Mouse (Mus musculus) Patski (cell line): ENCODE results near the gene Acss2. TPM values are rescaled to one million over a fixed set of nuclear protein-coding genes. Genes with fewer than 3 reads are reported as not detected.

Experiments used
- ATAC-seq: fragments of 100-300 bp; one replicate; pipeline ENCODE4 v1.8.0; 2021
- CTCF ChIA-PET: fragments of 350-600 bp; sonication (Branson Sonifier 250); formaldehyde crosslinking; loops from one replicate; lab custom pipeline; 2022; ENCODE audit warnings: inconsistent platforms; lab: Charles Lee
- POLR2A ChIA-PET: fragments of 350-600 bp; sonication (Branson Sonifier 250); formaldehyde crosslinking; loops from one replicate; lab custom pipeline; 2022; ENCODE audit warnings: antibody characterized with exemption, inconsistent platforms; lab: Charles Lee
- DNase-seq: peaks from one replicate; pipeline ENCODE4 v3.0.0-alpha.2; 2011; ENCODE audit warnings: low read depth, low spot score
- H3K27me3 ChIP-seq: fragments of 371-371 bp; one replicate; pipeline ENCODE4 v1.5.1; 2021
- CTCF ChIP-seq: fragments of 100-300 bp; IDR thresholded peaks from one replicate; pipeline ENCODE4 v1.5.1; 2021
- in situ Hi-C: fragments of 300-500 bp; cut with MboI; formaldehyde crosslinking; loops from 3 replicates; pipeline ENCODE4 v1.11.1; 2018; ENCODE audit warnings: low pct_unique_long_range_greater_than_20kb, mixed read lengths
- polyA plus RNA-seq: library from polyadenylated mRNA; unstranded; gene quantifications from one replicate; pipeline ENCODE4 v1.2.3, GENCODE M21; 2021

Gene Acss2
- polyA plus RNA-seq: 12.4 TPM

DNA sequence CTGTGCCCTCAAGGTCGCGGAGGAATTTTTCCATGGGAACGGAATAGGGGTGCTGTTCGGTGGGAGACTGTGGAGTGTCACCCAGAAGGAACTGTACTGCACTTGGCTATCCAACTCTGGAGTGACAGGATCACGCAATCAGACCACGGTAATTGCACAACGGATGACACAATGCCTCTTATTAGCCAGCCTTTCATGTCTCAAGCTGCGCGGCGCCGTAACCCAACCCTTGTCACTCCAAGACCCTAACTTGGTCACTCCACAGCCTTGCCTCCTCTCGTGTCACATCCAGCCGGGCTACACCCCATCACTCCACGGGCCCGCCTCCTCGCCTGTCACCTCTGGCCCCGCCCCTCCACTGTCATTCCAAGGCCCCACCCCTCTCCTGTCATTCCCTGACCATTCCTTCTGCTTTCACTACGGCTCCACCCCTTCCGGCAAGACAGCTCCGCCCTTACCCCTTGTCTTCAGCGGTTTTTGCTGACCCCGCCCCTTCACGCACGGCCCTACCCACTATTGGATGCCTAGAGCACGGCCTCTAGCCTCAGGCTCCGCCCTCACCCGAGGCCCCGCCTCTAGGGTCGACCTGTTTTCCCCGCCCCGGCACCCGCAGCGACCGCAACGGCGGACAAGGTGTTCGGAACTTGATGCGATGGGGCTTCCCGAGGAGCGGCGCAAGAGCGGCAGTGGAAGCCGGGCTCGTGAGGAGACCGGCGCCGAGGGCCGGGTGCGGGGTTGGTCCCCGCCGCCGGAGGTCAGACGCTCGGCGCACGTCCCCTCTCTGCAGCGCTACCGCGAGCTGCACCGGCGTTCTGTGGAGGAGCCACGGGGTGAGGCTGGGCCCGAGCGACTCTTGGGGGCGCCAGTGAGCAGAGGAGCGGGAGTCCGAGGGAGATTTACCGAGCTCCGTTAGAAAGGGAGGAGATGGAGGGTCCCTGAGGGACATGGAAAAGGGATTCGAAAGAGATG lies at the start of gene Acss2, which contains the start of gene Ggt7:
Acss2 (plus strand) TSS at position 494 of the 969 bp plus-strand sequence.
Ggt7 (minus strand) TSS at position 783 of the 969 bp plus-strand sequence.
- ChIA-PET CTCF (interaction anchor here (0.9 to 3.4 kb wide), 8 partner anchors 10 to 110 kb away, joined by 3 to 40 read pairs (median 4); no protein-coding TSS in a partner anchor), POLR2A (no interaction called here)
- no peaks in the 10 kb centered on the region for H3K27me3 ChIP-seq
- peak; percentile 100 for TF ChIP-seq CTCF
- peak; percentile 90 for DNase-seq
- in situ Hi-C loops: loop anchor here (5.0 to 10.0 kb wide), 3 partner anchors 70 to 247 kb away; no protein-coding TSS in a partner anchor
- peak; percentile 94 for ATAC-seq

DNA sequence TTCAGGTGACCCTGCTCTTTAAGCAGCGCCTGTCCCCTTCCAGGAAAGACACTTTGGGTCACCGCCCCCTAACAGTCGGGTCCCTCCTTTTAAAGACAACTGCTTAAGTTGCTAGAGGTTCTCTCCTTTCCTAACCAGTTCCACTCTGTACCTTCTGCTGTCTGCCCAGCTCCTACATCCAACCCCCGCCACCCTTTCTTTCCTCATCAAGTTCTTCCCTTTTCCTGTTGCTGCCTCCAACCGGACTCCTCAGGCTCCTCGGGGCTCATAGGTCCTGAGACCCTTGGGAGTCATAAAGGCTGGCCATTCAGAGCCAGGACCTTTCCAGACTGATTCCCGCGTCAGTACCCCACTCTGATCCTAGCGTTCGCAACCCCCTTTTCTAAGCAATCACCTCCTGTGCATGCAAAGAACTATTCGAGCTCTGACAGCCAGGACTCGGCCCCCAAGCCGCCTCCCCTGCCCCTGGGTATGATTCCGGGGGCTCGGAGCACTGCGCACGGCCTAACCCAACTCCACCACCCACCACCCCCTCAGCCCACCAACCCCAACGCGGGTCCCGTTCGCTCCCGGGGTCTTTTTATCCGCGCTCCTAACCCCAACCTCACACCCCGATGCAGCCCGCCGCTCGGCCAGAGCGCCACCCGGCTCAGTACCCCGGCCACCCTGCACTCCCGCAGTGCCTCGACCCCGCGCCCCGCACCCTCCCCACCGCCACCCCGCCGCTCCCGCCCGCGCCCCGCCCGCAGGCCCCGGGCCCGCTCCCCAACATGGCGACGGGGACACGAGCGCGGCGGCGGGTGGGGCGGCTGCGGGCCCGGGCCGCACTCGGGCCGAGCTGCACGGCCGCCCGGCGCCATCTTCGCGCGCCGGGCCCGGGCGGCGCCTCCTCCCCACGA lies 44.8 kb upstream of the Acss2 start:
- POLR2A ChIA-PET: no interaction called here
- in situ Hi-C loops: no loop called here
- CTCF ChIA-PET: interaction anchor here (1.2 kb wide), 1 partner anchor 18 kb away, joined by 3 read pairs; no protein-coding TSS in a partner anchor
- no peaks in the 10 kb centered on the region for H3K27me3 ChIP-seq
- ATAC-seq: peak; percentile 53
- peak; percentile 24 for DNase-seq
- TF ChIP-seq CTCF: no peak

GRCm38 (mm10) chr2:155473570-155474088 lies 44.1 kb upstream of the Acss2 start, which contains the start of gene Ncoa6:
Ncoa6 (minus strand) TSS chr2:155473894.
- in situ Hi-C loops: no loop called here
- H3K27me3 ChIP-seq: no peaks in the 10 kb centered on the region
- ATAC-seq (peak; percentile 54), DNase-seq (peak; percentile 6)
- no peak for TF ChIP-seq CTCF
- CTCF ChIA-PET: no interaction called here
- POLR2A ChIA-PET: no interaction called here

DNA sequence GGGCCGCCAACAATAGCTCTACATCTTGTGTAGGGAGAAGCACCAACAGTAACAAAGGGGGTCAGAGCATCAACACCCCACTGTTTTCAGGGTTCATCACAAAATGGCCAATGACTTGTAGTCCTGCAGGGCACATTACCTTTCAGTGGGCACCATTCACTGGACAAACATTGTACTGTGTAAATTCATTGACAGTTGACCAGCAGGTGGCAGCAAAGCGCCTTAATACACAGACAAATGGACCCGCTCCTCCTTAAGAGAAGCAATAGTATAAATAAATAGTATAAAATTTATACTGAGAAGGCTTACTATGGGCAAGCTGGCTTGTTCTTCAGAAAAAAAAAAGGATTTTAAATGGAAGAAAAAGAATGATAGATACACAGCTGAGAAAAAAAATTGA lies 35.7 kb upstream of the Acss2 start:
- peak; percentile 71 for TF ChIP-seq CTCF
- POLR2A ChIA-PET: no interaction called here
- in situ Hi-C loops: no loop called here
- DNase-seq (peak; percentile 2), ATAC-seq (no peak)
- CTCF ChIA-PET: interaction anchor here (0.9 to 1.5 kb wide), 2 partner anchors 32 to 146 kb away, joined by 3 to 5 read pairs; no protein-coding TSS in a partner anchor
- H3K27me3 ChIP-seq: no peaks in the 10 kb centered on the region

GRCm38 (mm10) chr2:155490998-155491397 lies 26.8 kb upstream of the Acss2 start:
- in situ Hi-C loops: no loop called here
- POLR2A ChIA-PET: no interaction called here
- TF ChIP-seq CTCF: no peak
- ATAC-seq (no peak), DNase-seq (no peak)
- H3K27me3 ChIP-seq: no peaks in the 10 kb centered on the region
- CTCF ChIA-PET: no interaction called here

- H3K27me3 ChIP-seq: no peaks in the 10 kb centered on the region
- in situ Hi-C loops: no loop called here
- ChIA-PET POLR2A (interaction anchor here (0.9 kb wide), 1 partner anchor 47 kb away, joined by 3 read pairs; no protein-coding TSS in a partner anchor), CTCF (no interaction called here)
- DNase-seq (no peak), ATAC-seq (no peak)
- no peak for TF ChIP-seq CTCF
Observed at GRCm38 (mm10) chr2:155502596-155502995, 15.2 kb upstream of the Acss2 start.

GRCm38 (mm10) chr2:155504440-155505355 lies 13.1 kb upstream of the Acss2 start:
- TF ChIP-seq CTCF: no peak
- in situ Hi-C loops: no loop called here
- DNase-seq (no peak), ATAC-seq (no peak)
- ChIA-PET POLR2A (no interaction called here), CTCF (no interaction called here)
- H3K27me3 ChIP-seq: no peaks in the 10 kb centered on the region

DNA sequence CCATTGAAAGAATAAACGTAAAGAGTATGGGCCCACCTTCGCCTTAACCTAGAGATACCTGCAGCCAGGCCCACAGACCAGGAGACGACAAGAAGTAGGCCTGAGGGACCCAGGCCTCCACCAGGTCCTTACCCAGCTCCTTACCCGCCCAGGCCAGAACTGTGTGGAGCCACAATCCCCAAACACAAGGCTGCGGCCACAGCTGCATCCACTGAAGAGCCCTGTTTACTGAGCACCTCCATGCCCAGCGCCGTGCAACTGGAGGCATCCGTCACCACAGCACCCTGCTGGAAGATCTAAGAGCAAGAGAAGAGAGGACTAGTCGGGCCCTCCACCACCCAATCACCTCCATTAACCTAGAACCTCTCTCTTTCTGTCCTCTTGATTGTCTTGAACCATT lies 11.9 kb upstream of the Acss2 start:
- in situ Hi-C loops: no loop called here
- ChIA-PET POLR2A (no interaction called here), CTCF (no interaction called here)
- DNase-seq (no peak), ATAC-seq (no peak)
- H3K27me3 ChIP-seq: no peaks in the 10 kb centered on the region
- no peak for TF ChIP-seq CTCF

DNA sequence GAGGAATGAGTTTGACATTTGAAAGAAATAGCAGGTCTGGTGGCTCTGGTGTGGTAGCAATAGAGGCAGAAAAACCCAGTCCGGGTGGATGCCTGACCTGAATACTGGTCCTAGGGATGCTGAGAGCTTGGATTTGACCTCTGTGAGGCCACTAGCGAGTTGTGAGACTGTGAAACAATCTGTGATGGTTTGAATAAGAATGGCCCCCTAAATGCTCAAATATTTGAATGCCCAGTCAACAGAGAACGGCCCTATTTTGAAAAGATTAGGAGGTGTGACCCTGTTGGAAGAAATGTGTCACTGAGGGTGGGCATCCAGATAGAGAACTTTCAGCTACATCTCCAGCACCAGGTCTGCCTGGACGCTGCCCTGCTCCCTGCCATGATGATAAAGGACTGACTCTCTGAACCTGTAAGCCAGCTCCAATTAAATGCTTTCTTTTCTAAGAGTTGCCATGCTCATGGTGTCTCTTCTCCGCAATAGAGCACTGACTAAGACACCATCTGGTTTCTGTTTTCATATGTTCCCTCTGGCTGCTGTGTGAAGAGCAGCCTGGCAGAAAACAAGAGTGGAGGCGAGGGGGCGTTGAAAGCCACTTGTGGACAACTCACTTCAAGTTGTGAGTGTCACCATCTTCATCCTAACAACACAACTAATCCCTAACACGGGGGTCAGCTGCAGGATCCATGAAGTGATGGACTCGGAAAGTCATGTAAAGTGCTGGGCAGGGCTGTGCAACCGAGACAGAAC lies 9.9 kb upstream of the Acss2 start:
- DNase-seq (no peak), ATAC-seq (no peak)
- H3K27me3 ChIP-seq: no peaks in the 10 kb centered on the region
- TF ChIP-seq CTCF: no peak
- ChIA-PET POLR2A (no interaction called here), CTCF (no interaction called here)
- in situ Hi-C loops: no loop called here
